Mouse (Mus musculus) neural tube, embryonic 15.5 days (tissue): ENCODE measurements around the gene Toe1. TPM values are rescaled to one million over a fixed set of nuclear protein-coding genes. Genes with fewer than 3 reads are reported as not detected.

Source experiments
- ATAC-seq: fragments of 200-750 bp; cut with Nextera tagmentation; 2 replicates; pipeline ENCODE4 v1.8.0; 2017; ENCODE audit warnings: mild to moderate bottlenecking, moderate TSS enrichment, moderate library complexity; ENCODE audit not compliant: low FRiP score
- H3K27ac ChIP-seq: fragments of 300-500 bp; sonication (generic); replicated peaks from 2 replicates; pipeline ENCODE4 v1.5.1; 2015; ENCODE audit warnings: mild to moderate bottlenecking, inconsistent platforms
- H3K27me3 ChIP-seq: fragments of 300-500 bp; sonication (generic); replicated peaks from 2 replicates; pipeline ENCODE4 v1.6.1; 2015; ENCODE audit warnings: inconsistent platforms
- H3K36me3 ChIP-seq: fragments of 300-500 bp; sonication (generic); 2 replicates; pipeline ENCODE4 v1.6.1; 2015; ENCODE audit warnings: inconsistent platforms
- H3K4me1 ChIP-seq: fragments of 300-500 bp; sonication (generic); 2 replicates; pipeline ENCODE4 v1.6.1; 2015; ENCODE audit warnings: inconsistent platforms
- H3K4me2 ChIP-seq: fragments of 300-500 bp; sonication (generic); 2 replicates; pipeline ENCODE4 v1.6.1; 2015; ENCODE audit warnings: inconsistent platforms, mild to moderate bottlenecking, moderate library complexity
- H3K4me3 ChIP-seq: fragments of 300-500 bp; sonication (generic); replicated peaks from 2 replicates; pipeline ENCODE4 v1.5.1; 2015; ENCODE audit warnings: mild to moderate bottlenecking, inconsistent platforms
- H3K9ac ChIP-seq: fragments of 300-500 bp; sonication (generic); replicated peaks from 2 replicates; pipeline ENCODE4 v1.6.1; 2015; ENCODE audit warnings: mild to moderate bottlenecking, inconsistent platforms
- H3K9me3 ChIP-seq: fragments of 300-500 bp; sonication (generic); replicated peaks from 2 replicates; pipeline ENCODE4 v1.6.1; 2016; ENCODE audit warnings: inconsistent platforms
- WGBS: fragments of 180-500 bp; shearing (Covaris S2); methylation state at CpG from one replicate; pipeline ENCODE4 v1.1.7; 2015; ENCODE audit warnings: mixed read lengths; 5-methylcytosine and 5-hydroxymethylcytosine counted together
- polyA plus RNA-seq: library from polyadenylated mRNA; unstranded; fragments of >200 nt; fragmentation: Nextera tagmentation; extraction: Ambion mirVana; gene quantifications from 2 replicates; pipeline ENCODE4 v1.2.1, GENCODE M21; 2015

The Toe1 gene
- polyA plus RNA-seq, 1 experiment from 2014 or later: 27.2 TPM

- Histone ChIP-seq H3K4me2 (no peak overlapping the region), H3K4me3 (no peak overlapping the region), H3K9me3 (no peaks in the 10 kb centered on the region), H3K27ac (no peak overlapping the region), H3K4me1 (no peaks in the 10 kb centered on the region), H3K36me3 (no peaks in the 10 kb centered on the region), H3K27me3 (no peaks in the 10 kb centered on the region), H3K9ac (no peak overlapping the region)
- WGBS: 8% methylated on average over 3 of the region's 3 CpGs
- ATAC-seq: 0 out of 2 replicates have a peak, but pooled peaks have one; percentile 63
Measured at GRCm38 (mm10) chr4:116788956-116789355, 18.5 kb downstream of the Toe1 start.

GRCm38 (mm10) chr4:116787985-116788760 is 19.3 kb downstream of the Toe1 start:
- ATAC-seq: no peak
- Histone ChIP-seq H3K4me2 (no peak overlapping the region), H3K9ac (no peak overlapping the region), H3K27ac (no peak overlapping the region), H3K27me3 (no peaks in the 10 kb centered on the region), H3K9me3 (no peaks in the 10 kb centered on the region), H3K4me1 (no peaks in the 10 kb centered on the region), H3K36me3 (no peaks in the 10 kb centered on the region), H3K4me3 (no peak overlapping the region)
- 42% methylated on average over 7 of the region's 7 CpGs for WGBS

GRCm38 (mm10) chr4:116786587-116786986 is 20.9 kb downstream of the Toe1 start:
- Histone ChIP-seq H3K36me3 (no peaks in the 10 kb centered on the region), H3K9me3 (no peaks in the 10 kb centered on the region), H3K4me2 (no peak overlapping the region), H3K4me1 (no peaks in the 10 kb centered on the region), H3K4me3 (no peak overlapping the region), H3K27me3 (no peaks in the 10 kb centered on the region), H3K9ac (no peak overlapping the region), H3K27ac (no peak overlapping the region)
- no peak for ATAC-seq
- 96% methylated on average over 1 of the region's 1 CpGs for WGBS

- H3K4me1 ChIP-seq: no peaks in the 10 kb centered on the region
- no peak for ATAC-seq
- no peak overlapping the region for H3K9ac ChIP-seq
- H3K36me3 ChIP-seq: no peaks in the 10 kb centered on the region
- 8% methylated on average over 8 of the region's 8 CpGs for WGBS
- H3K4me2 ChIP-seq: no peak overlapping the region
- H3K27ac ChIP-seq: no peak overlapping the region
- H3K27me3 ChIP-seq: no peaks in the 10 kb centered on the region
- H3K9me3 ChIP-seq: no peaks in the 10 kb centered on the region
- no peak overlapping the region for H3K4me3 ChIP-seq
Measured at GRCm38 (mm10) chr4:116782171-116782570, 25.3 kb downstream of the Toe1 start.

GRCm38 (mm10) chr4:116781366-116781765 is 26.1 kb downstream of the Toe1 start:
- no peaks in the 10 kb centered on the region for H3K4me1 ChIP-seq
- no peaks in the 10 kb centered on the region for H3K36me3 ChIP-seq
- no peak overlapping the region for H3K9ac ChIP-seq
- H3K9me3 ChIP-seq: no peaks in the 10 kb centered on the region
- H3K27me3 ChIP-seq: no peaks in the 10 kb centered on the region
- ATAC-seq: no peak
- 18% methylated on average over 2 of the region's 2 CpGs for WGBS
- no peak overlapping the region for H3K27ac ChIP-seq
- no peak overlapping the region for H3K4me2 ChIP-seq
- no peak overlapping the region for H3K4me3 ChIP-seq

- 81% methylated on average over 2 of the region's 2 CpGs for WGBS
- H3K4me1 ChIP-seq: no peaks in the 10 kb centered on the region
- H3K4me2 ChIP-seq: no peak overlapping the region
- H3K9ac ChIP-seq: no peak overlapping the region
- ATAC-seq: no peak
- no peak overlapping the region for H3K4me3 ChIP-seq
- no peaks in the 10 kb centered on the region for H3K27me3 ChIP-seq
- no peak overlapping the region for H3K27ac ChIP-seq
- H3K9me3 ChIP-seq: no peaks in the 10 kb centered on the region
- H3K36me3 ChIP-seq: no peaks in the 10 kb centered on the region
Measured at GRCm38 (mm10) chr4:116780541-116780940, 26.9 kb downstream of the Toe1 start.

- WGBS: 92% methylated on average over 3 of the region's 3 CpGs
- no peak for ATAC-seq
- no peak overlapping the region for H3K27ac ChIP-seq
- H3K4me3 ChIP-seq: no peak overlapping the region
- no peak overlapping the region for H3K9ac ChIP-seq
- H3K4me1 ChIP-seq: no peaks in the 10 kb centered on the region
- H3K9me3 ChIP-seq: no peaks in the 10 kb centered on the region
- H3K27me3 ChIP-seq: no peaks in the 10 kb centered on the region
- no peak overlapping the region for H3K4me2 ChIP-seq
- no peaks in the 10 kb centered on the region for H3K36me3 ChIP-seq
Measured at GRCm38 (mm10) chr4:116777079-116777478, 30.4 kb downstream of the Toe1 start.

GRCm38 (mm10) chr4:116776391-116776790 is 31.0 kb downstream of the Toe1 start:
- no peak for ATAC-seq
- no peak overlapping the region for H3K4me3 ChIP-seq
- no peak overlapping the region for H3K9ac ChIP-seq
- no peak overlapping the region for H3K4me2 ChIP-seq
- H3K9me3 ChIP-seq: no peaks in the 10 kb centered on the region
- H3K4me1 ChIP-seq: no peaks in the 10 kb centered on the region
- H3K27me3 ChIP-seq: no peaks in the 10 kb centered on the region
- no peaks in the 10 kb centered on the region for H3K36me3 ChIP-seq
- WGBS: 93% methylated on average over 5 of the region's 5 CpGs
- H3K27ac ChIP-seq: no peak overlapping the region

- no peaks in the 10 kb centered on the region for H3K9me3 ChIP-seq
- ATAC-seq: no peak
- no peaks in the 10 kb centered on the region for H3K27me3 ChIP-seq
- no peak overlapping the region for H3K9ac ChIP-seq
- H3K27ac ChIP-seq: no peak overlapping the region
- H3K4me1 ChIP-seq: no peaks in the 10 kb centered on the region
- no peaks in the 10 kb centered on the region for H3K36me3 ChIP-seq
- H3K4me2 ChIP-seq: no peak overlapping the region
- H3K4me3 ChIP-seq: no peak overlapping the region
Measured at GRCm38 (mm10) chr4:116769060-116769459, 38.4 kb downstream of the Toe1 start.

GRCm38 (mm10) chr4:116768510-116768909 is 38.9 kb downstream of the Toe1 start:
- Histone ChIP-seq H3K9me3 (no peaks in the 10 kb centered on the region), H3K27me3 (no peaks in the 10 kb centered on the region), H3K4me3 (no peak overlapping the region), H3K27ac (no peak overlapping the region), H3K36me3 (no peaks in the 10 kb centered on the region), H3K9ac (no peak overlapping the region), H3K4me2 (no peak overlapping the region), H3K4me1 (no peaks in the 10 kb centered on the region)
- WGBS: 92% methylated on average over 5 of the region's 5 CpGs
- ATAC-seq: no peak

GRCm38 (mm10) chr4:116764001-116764400 is 43.4 kb downstream of the Toe1 start:
- no peak for ATAC-seq
- no peaks in the 10 kb centered on the region for H3K9me3 ChIP-seq
- H3K27ac ChIP-seq: no peak overlapping the region
- H3K36me3 ChIP-seq: no peaks in the 10 kb centered on the region
- WGBS: 96% methylated on average over 5 of the region's 5 CpGs
- no peak overlapping the region for H3K4me2 ChIP-seq
- no peaks in the 10 kb centered on the region for H3K4me1 ChIP-seq
- H3K9ac ChIP-seq: no peak overlapping the region
- H3K4me3 ChIP-seq: no peak overlapping the region
- no peaks in the 10 kb centered on the region for H3K27me3 ChIP-seq

GRCm38 (mm10) chr4:116761914-116762313 is 45.5 kb downstream of the Toe1 start:
- H3K36me3 ChIP-seq: no peaks in the 10 kb centered on the region
- H3K27ac ChIP-seq: no peak overlapping the region
- WGBS: 92% methylated on average over 2 of the region's 2 CpGs
- no peak overlapping the region for H3K4me3 ChIP-seq
- no peak overlapping the region for H3K9ac ChIP-seq
- H3K27me3 ChIP-seq: no peaks in the 10 kb centered on the region
- H3K4me2 ChIP-seq: no peak overlapping the region
- no peaks in the 10 kb centered on the region for H3K4me1 ChIP-seq
- ATAC-seq: no peak
- H3K9me3 ChIP-seq: no peaks in the 10 kb centered on the region
